Mouse (Mus musculus): ENCODE results near the gene Olfr907.

Gene Olfr907

GRCm38 (mm10) chr9:38495501-38495900 is at the start of gene Olfr907:
Gene Olfr907, plus strand, starts transcription at chr9:38495801.
- CTCF ChIA-PET: no interaction called here

GRCm38 (mm10) chr9:38447352-38447751 is 48.2 kb upstream of the Olfr907 start, which contains the start of gene Olfr902:
Gene Olfr902, plus strand, starts transcription at chr9:38447652.
- CTCF ChIA-PET: no interaction called here

- CTCF ChIA-PET: no interaction called here
These were observed 32.8 kb upstream of the Olfr907 start, which contains the start of gene Olfr904 for GRCm38 (mm10) chr9:38462844-38463243. Gene Olfr904, plus strand, starts transcription at chr9:38463144.

- CTCF ChIA-PET: no interaction called here
These were observed 24.8 kb upstream of the Olfr907 start, which contains the start of gene Olfr905 for GRCm38 (mm10) chr9:38470807-38471206. Gene Olfr905, plus strand, starts transcription at chr9:38471107.

- CTCF ChIA-PET: no interaction called here
These were observed 8.8 kb upstream of the Olfr907 start, which contains the start of gene Olfr906 for GRCm38 (mm10) chr9:38486785-38487184. Gene Olfr906, plus strand, starts transcription at chr9:38487085.

- CTCF ChIA-PET: interaction anchor here (0.6 kb wide), 1 partner anchor 20 kb away, joined by 3 read pairs; no protein-coding TSS in a partner anchor
These were observed 16.8 kb downstream of the Olfr907 start for GRCm38 (mm10) chr9:38512353-38512752.

GRCm38 (mm10) chr9:38521280-38521679 is 25.7 kb downstream of the Olfr907 start, which contains the start of gene Olfr911-ps1:
Gene Olfr911-ps1, plus strand, starts transcription at chr9:38521580.
- CTCF ChIA-PET: no interaction called here

GRCm38 (mm10) chr9:38537549-38537948 is 41.9 kb downstream of the Olfr907 start, which contains the start of gene Olfr910:
Gene Olfr910, plus strand, starts transcription at chr9:38537849.
- CTCF ChIA-PET: no interaction called here

All from spleen, embryonic (tissue).